Mouse (Mus musculus): ENCODE measurements at regions not wholly inside any gene's neighbourhood (a gene's known extent, or its start where the extent isn't known, plus 50 kb on each side); places are given as distances from the start of the nearest gene placed in this dataset.

- no peaks in the 10 kb centered on the region for H3K27me3 ChIP-seq (ENCODE audit: control insufficient read depth, insufficient read depth, low read length)
- H3K27ac ChIP-seq (replicated peaks in 1 of 2; ENCODE audit: control insufficient read depth in 1 of 2, insufficient read depth in 1 of 2, low read depth in 2 of 2, low read length in 2 of 2): no peak overlapping the region
- H3K9me3 ChIP-seq (ENCODE audit: control insufficient read depth, low read length): 0 out of 2 replicates have a peak, but pooled peaks cover 4% of the 10 kb centered on the region
- H3K36me3 ChIP-seq (ENCODE audit: control insufficient read depth, insufficient read depth, low read length): no peaks in the 10 kb centered on the region
- no peak for ATAC-seq (ENCODE audit: insufficient number of reproducible peaks, insufficient read depth, low FRiP score, low read depth)
- H3K4me1 ChIP-seq (ENCODE audit: control insufficient read depth in 2 of 2, insufficient read depth in 2 of 2, low read length in 2 of 2): peaks cover 0 to 5% of the 10 kb centered on the region in 2 experiments; a peak in 1 of 4 replicates
- no peak overlapping the region for H3K9ac ChIP-seq (ENCODE audit: low read length)
- no peak overlapping the region for H3K4me2 ChIP-seq (ENCODE audit: low read length)
- no peak overlapping the region for H3K4me3 ChIP-seq (ENCODE audit: control insufficient read depth in 1 of 2, insufficient read depth in 1 of 2, low read depth in 1 of 2, low read length in 2 of 2)
- 67% methylated on average over 8 of the region's 8 CpGs for WGBS
Observed at GRCm38 (mm10) chr13:99579596-99580175, 63.3 kb upstream of the Map1b start.

GRCm38 (mm10) chr13:99577686-99578085 is 61.3 kb upstream of the Map1b start:
- WGBS: 80% methylated on average over 4 of the region's 4 CpGs
- Histone ChIP-seq H3K27me3 (ENCODE audit: control insufficient read depth, insufficient read depth, low read length) (no peaks in the 10 kb centered on the region), H3K4me2 (ENCODE audit: low read length) (no peak overlapping the region)

GRCm38 (mm10) chr13:99573021-99573420 is 56.7 kb upstream of the Map1b start:
- Histone ChIP-seq H3K4me3 (ENCODE audit: control insufficient read depth in 1 of 2, insufficient read depth in 1 of 2, low read depth in 1 of 2, low read length in 2 of 2) (no peak overlapping the region), H3K27ac (replicated peaks in 1 of 2; ENCODE audit: control insufficient read depth in 1 of 2, insufficient read depth in 1 of 2, low read depth in 2 of 2, low read length in 2 of 2) (no peak overlapping the region), H3K36me3 (ENCODE audit: control insufficient read depth, insufficient read depth, low read length) (no peaks in the 10 kb centered on the region), H3K9ac (ENCODE audit: low read length) (no peak overlapping the region), H3K9me3 (ENCODE audit: control insufficient read depth, low read length) (no peaks in the 10 kb centered on the region), H3K4me2 (ENCODE audit: low read length) (no peak overlapping the region), H3K27me3 (ENCODE audit: control insufficient read depth, insufficient read depth, low read length) (no peaks in the 10 kb centered on the region), H3K4me1 (ENCODE audit: control insufficient read depth in 2 of 2, insufficient read depth in 2 of 2, low read length in 2 of 2) (no peaks in the 10 kb centered on the region)
- 72% methylated on average over 7 of the region's 7 CpGs for WGBS
- ATAC-seq (ENCODE audit: insufficient number of reproducible peaks, insufficient read depth, low FRiP score, low read depth): no peak

More at GRCm38 (mm10) chr13:99577686-99578085, 61.3 kb upstream of the Map1b start:
- no peak overlapping the region for H3K27ac ChIP-seq (replicated peaks in 1 of 2; ENCODE audit: control insufficient read depth in 1 of 2, insufficient read depth in 1 of 2, low read depth in 2 of 2, low read length in 2 of 2)
- no peaks in the 10 kb centered on the region for H3K36me3 ChIP-seq (ENCODE audit: control insufficient read depth, insufficient read depth, low read length)
- peaks cover 0 to 5% of the 10 kb centered on the region in 2 experiments; a peak in 1 of 4 replicates for H3K4me1 ChIP-seq (ENCODE audit: control insufficient read depth in 2 of 2, insufficient read depth in 2 of 2, low read length in 2 of 2)
- H3K9me3 ChIP-seq (ENCODE audit: control insufficient read depth, low read length): 0 out of 2 replicates have a peak, but pooled peaks cover 4% of the 10 kb centered on the region
- H3K9ac ChIP-seq (ENCODE audit: low read length): no peak overlapping the region
- ATAC-seq (ENCODE audit: insufficient number of reproducible peaks, insufficient read depth, low FRiP score, low read depth): no peak
- H3K4me3 ChIP-seq (ENCODE audit: control insufficient read depth in 1 of 2, insufficient read depth in 1 of 2, low read depth in 1 of 2, low read length in 2 of 2): no peak overlapping the region

- H3K4me2 ChIP-seq (ENCODE audit: low read length): no peak overlapping the region
- no peak overlapping the region for H3K27ac ChIP-seq (replicated peaks in 1 of 2; ENCODE audit: control insufficient read depth in 1 of 2, insufficient read depth in 1 of 2, low read depth in 2 of 2, low read length in 2 of 2)
- H3K27me3 ChIP-seq (ENCODE audit: control insufficient read depth, insufficient read depth, low read length): no peaks in the 10 kb centered on the region
- no peak overlapping the region for H3K4me3 ChIP-seq (ENCODE audit: control insufficient read depth in 1 of 2, insufficient read depth in 1 of 2, low read depth in 1 of 2, low read length in 2 of 2)
- H3K9me3 ChIP-seq (ENCODE audit: control insufficient read depth, low read length): no peaks in the 10 kb centered on the region
- WGBS: 85% methylated on average over 5 of the region's 5 CpGs
- no peaks in the 10 kb centered on the region for H3K36me3 ChIP-seq (ENCODE audit: control insufficient read depth, insufficient read depth, low read length)
- ATAC-seq (ENCODE audit: insufficient number of reproducible peaks, insufficient read depth, low FRiP score, low read depth): no peak
- no peak overlapping the region for H3K9ac ChIP-seq (ENCODE audit: low read length)
- H3K4me1 ChIP-seq (ENCODE audit: control insufficient read depth in 2 of 2, insufficient read depth in 2 of 2, low read length in 2 of 2): no peaks in the 10 kb centered on the region
Observed at GRCm38 (mm10) chr13:99572381-99572780, 56.0 kb upstream of the Map1b start.
